In genomic region chr16:34920182-34920581, GRCm38 (mm10) we compare ENCODE assay signal across 8 mouse cellular contexts.
DNase-seq lines count a peak whose midpoint lies in the region; ATAC-seq and TF ChIP-seq lines count a peak whose summit lies in the region.
"Had no signal": no experiment of that assay in that cellular context is flagged by ENCODE, and none has a peak within 500 bp of the region (broad histone marks: within the 10 kb centered on the region; RNA-seq: fewer than 3 reads in every experiment).

No protein-coding gene starts in this region.

- no peak overlapping the region; the same call in 1 of the 2 replicates for H3K4me2 ChIP-seq in lung, embryonic 16.5 days (ENCODE audit: low read depth, low read length)

- H3K27ac ChIP-seq in left cerebral cortex, adult 2 months, result no peak overlapping the region
- H3K27ac ChIP-seq in bone marrow, adult 2 months (ENCODE audit: control insufficient read depth, insufficient read depth, low read depth, low read length, poor library complexity), result no peak overlapping the region
- peak overlapping the region; percentile 94 for H3K27ac ChIP-seq in lung, embryonic 16.5 days (ENCODE audit: low read length)

- 30% methylated on average over 6 of the region's 6 CpGs for WGBS in bone marrow, adult 2 months
- 9% methylated on average over 6 of the region's 6 CpGs for WGBS in lung, embryonic 16.5 days

- no peaks in the 10 kb centered on the region for H3K36me3 ChIP-seq in G1E (replicated peaks)
- H3K36me3 ChIP-seq in lung, embryonic 16.5 days (ENCODE audit: control insufficient read depth, insufficient read depth, low read length), result no peaks in the 10 kb centered on the region

- no peaks in the 10 kb centered on the region for H3K9me3 ChIP-seq in G1E (replicated peaks)
- H3K9me3 ChIP-seq in lung, embryonic 16.5 days (ENCODE audit: control insufficient read depth, low read length), result no peaks in the 10 kb centered on the region

- no peak for ATAC-seq in G1E (ENCODE audit: extremely low read depth, insufficient number of reproducible peaks, low FRiP score, poor library complexity, severe bottlenecking)
- ATAC-seq in lung, embryonic 16.5 days (ENCODE audit: low read depth), result no peak

- peak; percentile 16 to 26 for DNase-seq in left cerebral cortex, adult 2 months (ENCODE audit: extremely low spot score in 1 of 2, low spot score in 2 of 2)
- DNase-seq in left cerebral cortex, adult 11 months (ENCODE audit: low spot score), result no peak
- no peak for DNase-seq in G1E (ENCODE audit: low spot score)
- DNase-seq in heart, postnatal 4 days, result peak; percentile 66
- no peak for DNase-seq in T-cell, adult 2 months (ENCODE audit: low spot score)

- no peaks in the 10 kb centered on the region for H3K4me1 ChIP-seq in G1E (ENCODE audit: insufficient read depth, low read depth, low read length)
- H3K4me1 ChIP-seq in bone marrow, adult 2 months (ENCODE audit: control insufficient read depth, insufficient read depth, low read length), result no peaks in the 10 kb centered on the region
- H3K4me1 ChIP-seq in lung, embryonic 16.5 days (replicated peaks; ENCODE audit: control insufficient read depth, insufficient read depth, low read length), result peaks cover 34% of the 10 kb centered on the region

- no peak for TF ChIP-seq POLR2A in bone marrow, adult 2 months (IDR thresholded peaks at IDR 0.05; ENCODE audit: borderline replicate concordance, control insufficient read depth, low read depth, low read length)

- peak; percentile 79 for TF ChIP-seq CTCF in left cerebral cortex, adult 2 months (IDR thresholded peaks at IDR 0.05)
- peak; percentile 25; the same call in 1 of the 2 replicates for TF ChIP-seq CTCF in G1E (IDR thresholded peaks at IDR 0.05; ENCODE audit: low read depth, low read length)
- peak; percentile 62 for TF ChIP-seq CTCF in bone marrow, adult 2 months (IDR thresholded peaks at IDR 0.05; ENCODE audit: control insufficient read depth, insufficient read depth, low read length)

- peak overlapping the region; percentile 53; the same call in 1 of the 2 replicates for H3K9ac ChIP-seq in lung, embryonic 16.5 days (ENCODE audit: low read length)

- H3K4me3 ChIP-seq in left cerebral cortex, adult 2 months, result no peak overlapping the region
- no peak overlapping the region for H3K4me3 ChIP-seq in G1E (ENCODE audit: low read depth, low read length)
- H3K4me3 ChIP-seq in bone marrow, adult 2 months (replicated peaks; ENCODE audit: control insufficient read depth, low read depth, low read length), result no peak overlapping the region
- no peak overlapping the region for H3K4me3 ChIP-seq in lung, embryonic 16.5 days (ENCODE audit: low read length)
- H3K4me3 ChIP-seq: myocyte had no signal

- H3K27me3 ChIP-seq in G1E (ENCODE audit: insufficient read depth, low read length), result peaks cover 7% of the 10 kb centered on the region; the same call in 1 of the 2 replicates
- H3K27me3 ChIP-seq in lung, embryonic 16.5 days (ENCODE audit: control insufficient read depth, insufficient read depth, low read depth, low read length), result no peaks in the 10 kb centered on the region

- intact Hi-C loops in left cerebral cortex, adult 2 months (cut with DNase I), result loop anchor here (2.0 kb wide), 1 partner anchor 47 kb away; no protein-coding TSS in a partner anchor

Comparison
In these comparisons a context has a peak if more than half of its experiments do, and no peak if none do; other contexts are left out.
1. DNase-seq: peak in left cerebral cortex, adult 2 months (2 of 2) and heart, postnatal 4 days (single experiment); none in left cerebral cortex, adult 11 months (single experiment), G1E (single experiment) and T-cell, adult 2 months (single experiment).
2. CTCF ChIP-seq: peak in every context shown above with its lines; median percentile 79 in left cerebral cortex, adult 2 months; 62 in bone marrow, adult 2 months; 25 in G1E.